Mouse (Mus musculus) CD4-positive, CD25-positive, alpha-beta regulatory T cell, adult 2 months (primary cell): Measurements from ENCODE around the gene Nsun2.

Experiments
- DNase-seq: peaks from one replicate; pipeline ENCODE4 v3.0.0-alpha.2; 2012; ENCODE audit warnings: low read depth, low spot score

Nsun2 gene

DNA sequence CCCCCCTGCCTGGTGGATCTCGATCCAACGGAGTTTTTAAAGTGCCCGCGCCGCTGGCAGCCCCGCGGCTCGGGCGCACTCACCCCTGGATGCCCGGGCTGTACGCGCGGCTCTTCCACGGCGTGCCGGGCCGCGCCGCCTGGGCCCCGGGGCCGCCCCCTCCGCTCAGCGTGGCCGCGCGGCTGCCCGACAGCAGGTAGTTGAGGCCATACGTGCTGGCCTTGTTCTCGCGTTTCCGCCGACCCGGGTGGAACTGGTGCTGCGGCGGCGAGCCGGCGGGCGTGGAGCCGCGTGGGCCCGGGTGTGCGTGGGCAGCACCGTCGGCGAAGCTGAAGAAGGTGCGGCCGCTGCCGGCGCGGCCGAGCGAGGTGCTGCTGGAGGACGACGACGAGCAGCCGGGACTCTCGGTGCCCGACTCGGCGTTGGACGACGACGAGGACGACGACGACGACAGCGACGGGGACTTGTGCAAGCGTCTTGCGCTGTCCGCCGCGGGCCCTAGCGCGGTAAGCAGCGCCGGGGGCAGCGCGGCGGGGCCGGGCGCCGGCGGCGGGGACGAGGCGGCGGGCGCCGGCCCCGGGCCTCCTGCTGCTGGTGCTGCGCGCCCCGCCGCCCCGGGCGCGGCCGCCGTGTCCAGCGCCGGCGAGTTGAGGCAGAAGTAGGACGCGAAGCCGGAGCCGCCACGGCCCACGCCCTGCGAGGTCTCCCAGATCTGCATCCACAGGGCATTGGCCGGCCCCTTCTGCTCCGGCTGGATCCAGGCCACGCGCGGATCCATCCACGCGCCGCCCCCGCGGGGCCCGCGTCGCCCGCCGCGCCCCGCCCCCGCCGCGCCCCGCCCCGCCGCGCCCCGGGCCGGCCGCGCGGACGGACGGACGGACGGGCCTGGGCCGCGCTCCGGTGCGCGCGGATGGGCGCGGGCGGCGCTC, at the start of gene Nsun2:
TSS of gene Nsun2 (plus strand) at position 342 of the 929 bp plus-strand sequence.
- peak; percentile 64 for DNase-seq

DNA sequence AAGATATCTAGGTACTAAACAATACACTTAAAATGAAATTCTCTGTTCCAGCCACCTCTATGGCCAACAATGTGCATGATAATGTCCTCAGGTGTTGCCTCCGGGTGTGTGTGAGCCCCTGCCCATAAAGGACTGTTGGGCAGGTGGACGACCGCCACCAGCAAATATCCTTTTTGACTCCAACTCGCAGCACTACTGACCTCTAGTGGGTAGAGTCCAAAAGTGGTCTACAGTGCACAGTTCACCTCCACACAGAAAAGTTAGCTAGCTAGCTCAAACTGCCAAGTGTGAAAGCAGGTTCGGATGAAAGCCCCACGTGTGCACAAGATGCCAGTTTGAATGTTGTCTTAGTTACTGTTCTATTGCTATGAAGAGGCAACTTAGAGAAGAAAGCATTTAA, 48.2 kb upstream of the Nsun2 start:
- peak; percentile 31 for DNase-seq

DNA sequence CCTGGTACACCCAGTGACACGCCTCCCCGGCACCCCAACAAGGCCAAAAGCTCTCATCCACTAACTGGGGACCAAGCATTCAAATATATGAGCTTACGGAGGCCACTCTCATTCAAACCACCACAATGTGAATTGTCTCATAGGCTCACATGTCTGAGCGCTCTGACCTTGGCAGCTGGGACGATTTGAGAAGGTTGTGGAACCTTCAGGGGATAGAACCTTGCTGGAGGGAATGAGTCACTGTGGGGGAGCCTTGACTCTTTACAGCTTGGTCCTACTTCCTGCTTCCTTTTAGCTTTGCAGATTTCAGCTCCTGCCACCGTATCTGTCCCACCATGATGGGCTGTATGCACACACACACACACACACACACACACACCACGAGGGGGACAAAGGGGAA, 47.7 kb upstream of the Nsun2 start:
- no peak for DNase-seq

DNA sequence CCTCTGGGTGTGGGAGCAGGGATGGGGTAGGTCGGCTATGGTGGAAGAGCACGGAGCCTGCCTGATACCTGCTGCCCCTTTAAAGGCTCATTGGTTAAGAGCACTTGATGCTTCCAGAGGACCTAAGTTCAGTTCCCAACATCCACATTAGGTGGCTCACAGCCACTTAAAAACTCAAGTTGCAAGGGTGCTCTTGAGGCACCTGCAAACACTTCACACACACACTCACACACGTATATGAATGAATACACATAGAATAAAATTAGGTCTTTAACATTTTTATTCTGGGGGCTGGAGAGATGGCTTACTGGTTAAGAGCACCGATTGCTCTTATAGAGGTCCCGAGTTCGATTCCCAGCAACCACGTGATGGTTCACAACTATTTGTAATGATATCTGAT, 46.4 kb upstream of the Nsun2 start:
- DNase-seq, result no peak

DNA sequence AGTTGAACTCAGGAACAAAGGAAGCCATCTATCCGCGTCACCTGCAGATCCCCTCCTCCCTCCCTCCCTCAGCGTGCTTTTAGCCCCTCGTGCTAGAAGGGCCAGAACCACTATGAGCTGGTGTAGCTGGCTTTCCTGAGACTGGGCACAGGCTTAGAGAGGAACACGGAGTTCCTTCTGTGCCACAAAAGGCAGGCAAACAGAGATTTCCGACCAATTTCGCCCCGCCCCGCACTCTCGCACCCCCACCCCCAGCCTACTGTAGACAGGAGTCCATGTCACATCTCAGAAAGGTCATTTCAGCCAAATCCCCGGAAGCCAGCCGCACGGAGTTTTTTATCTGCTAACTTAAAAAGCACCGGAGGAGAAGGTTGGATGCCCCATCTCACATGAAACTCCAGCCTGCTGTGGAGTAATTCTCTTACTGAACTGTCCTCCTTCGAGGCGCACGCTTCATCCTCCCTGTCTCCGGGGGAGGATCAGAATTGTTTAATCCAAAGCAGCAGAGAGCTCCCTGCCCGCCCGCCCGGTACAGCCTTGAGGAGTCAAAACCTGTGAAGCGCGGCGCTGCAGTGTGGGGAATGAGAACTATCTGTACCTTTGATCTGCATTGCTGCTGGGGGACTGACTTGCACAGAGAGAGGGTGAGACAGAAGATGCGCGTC, 45.8 kb upstream of the Nsun2 start:
- DNase-seq, result no peak

DNA sequence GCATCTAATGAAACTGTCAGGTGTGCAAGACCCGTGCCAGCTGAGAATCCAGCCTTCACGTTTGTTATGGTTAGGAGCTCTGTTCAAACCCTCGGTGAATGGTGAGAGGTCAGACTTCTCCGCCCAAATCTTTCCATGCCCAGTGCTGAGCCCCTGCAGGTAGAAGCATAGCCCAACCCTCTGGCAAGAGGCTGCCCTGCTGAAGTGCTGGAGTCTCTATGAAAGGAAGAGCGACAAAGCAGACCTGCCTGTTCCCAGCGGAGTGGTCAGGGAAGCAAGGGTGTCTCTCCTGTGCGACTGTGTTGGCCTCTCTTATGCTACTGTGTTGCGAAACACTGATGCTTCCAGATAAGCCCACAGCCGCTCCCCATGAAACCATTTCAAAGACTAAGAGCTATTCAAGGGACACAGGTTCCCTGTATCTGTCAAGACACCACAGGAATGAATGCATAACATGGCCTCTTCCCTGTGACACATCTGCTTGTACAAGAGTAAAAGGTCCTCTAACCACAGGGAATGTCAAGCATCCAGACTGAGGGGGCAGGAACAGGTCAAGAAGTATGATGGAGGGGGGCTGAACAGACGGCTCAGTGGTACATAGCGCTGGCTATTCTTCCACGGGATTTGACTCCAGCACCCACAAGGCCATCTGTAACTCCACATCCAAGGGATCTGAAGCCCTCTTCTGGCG, 44.8 kb upstream of the Nsun2 start:
- DNase-seq, result no peak

DNA sequence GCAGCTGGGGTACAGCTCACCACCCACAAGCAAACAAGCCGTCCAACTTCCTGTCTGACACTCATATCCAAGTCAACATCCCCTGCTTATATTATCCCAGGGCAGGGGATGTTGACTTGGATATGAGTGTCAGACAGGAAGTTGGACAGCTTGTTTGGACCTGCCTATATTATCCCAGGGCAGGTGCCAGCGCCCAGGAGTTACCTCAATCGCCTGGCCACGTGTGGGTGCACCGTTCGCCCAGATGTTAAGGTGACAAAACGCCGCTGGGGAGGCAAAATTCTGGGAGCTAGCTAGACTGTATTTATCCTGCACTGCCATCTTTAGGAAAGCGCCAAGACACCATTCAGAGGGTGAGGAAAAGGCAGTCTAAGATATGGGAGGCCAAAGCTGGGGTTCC, 43.8 kb upstream of the Nsun2 start:
- DNase-seq, result no peak

DNA sequence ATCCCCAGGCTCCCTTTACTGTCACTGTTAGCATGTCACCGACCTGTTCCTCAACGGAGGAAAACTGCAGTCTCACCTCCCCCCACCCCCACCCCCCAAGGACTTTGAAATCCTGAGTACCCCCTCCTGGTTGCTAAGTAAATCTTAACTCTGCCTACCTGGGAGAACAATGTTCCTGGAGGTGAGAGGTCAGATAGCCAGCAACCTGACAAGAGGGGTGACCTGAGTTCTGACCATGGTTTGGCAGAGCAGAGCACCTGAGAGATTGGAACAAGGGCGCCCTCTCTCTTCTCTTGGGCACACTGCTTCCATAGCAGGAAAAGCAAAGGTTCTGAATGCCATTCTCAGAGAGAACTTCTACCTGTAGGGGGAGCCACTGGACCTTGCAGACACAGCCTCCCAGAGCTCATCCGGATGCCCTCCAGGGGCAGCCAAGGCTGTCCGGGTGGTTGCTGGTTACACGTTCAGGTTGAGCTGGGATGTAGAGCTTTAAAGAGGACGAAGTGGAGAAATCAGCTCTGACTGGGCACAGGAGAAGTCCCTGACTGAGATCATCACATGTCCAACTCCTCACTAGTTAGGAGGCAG, 40.6 kb upstream of the Nsun2 start:
- peak; percentile 79 for DNase-seq

DNA sequence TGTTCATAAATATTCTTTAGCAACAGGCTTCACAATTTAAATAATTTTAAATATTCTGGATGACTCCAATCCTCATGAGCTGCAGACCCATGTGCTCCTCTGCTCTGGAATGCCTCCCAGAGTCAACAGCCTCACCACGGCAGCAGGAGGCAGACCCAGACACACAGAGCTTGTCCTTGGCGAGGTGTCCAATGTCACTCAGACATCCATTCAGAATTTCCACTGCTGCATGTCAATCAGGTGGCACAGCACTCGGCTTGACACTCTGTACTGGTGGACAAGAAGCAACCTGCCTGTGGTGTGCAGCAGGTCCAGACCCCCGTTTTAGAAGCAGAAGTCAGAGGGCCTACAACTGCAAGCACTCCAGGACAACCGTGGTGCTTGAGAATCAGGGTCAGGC, 35.3 kb upstream of the Nsun2 start:
- DNase-seq, result no peak

DNA sequence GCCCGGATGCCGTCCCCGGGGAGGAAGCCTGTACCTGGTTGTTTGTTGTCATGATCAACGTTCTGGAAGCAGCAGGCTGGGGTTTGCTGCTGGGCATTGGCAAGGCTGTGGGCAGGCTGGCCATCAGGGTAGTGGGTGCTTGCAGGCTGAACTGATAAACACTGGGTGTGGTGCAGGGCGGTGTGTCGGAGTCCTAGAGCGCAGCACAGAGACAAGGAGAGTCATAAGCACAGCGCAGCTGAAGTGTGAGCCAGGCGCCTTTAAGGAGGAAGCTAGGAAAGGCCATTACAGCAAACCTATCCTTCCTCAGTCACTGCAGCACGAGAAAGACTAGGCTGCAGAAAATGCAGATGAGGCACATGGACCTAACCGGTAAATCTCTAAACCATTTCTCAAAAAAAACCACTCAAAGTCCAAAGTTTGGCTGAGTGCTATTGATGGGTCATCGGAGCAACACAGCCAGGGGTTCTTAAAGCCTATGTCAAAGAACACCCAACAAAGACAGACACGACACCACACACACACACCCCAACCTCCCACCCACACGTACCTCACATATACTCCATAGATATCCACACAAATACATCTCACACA, 31.3 kb upstream of the Nsun2 start:
- no peak for DNase-seq

DNA sequence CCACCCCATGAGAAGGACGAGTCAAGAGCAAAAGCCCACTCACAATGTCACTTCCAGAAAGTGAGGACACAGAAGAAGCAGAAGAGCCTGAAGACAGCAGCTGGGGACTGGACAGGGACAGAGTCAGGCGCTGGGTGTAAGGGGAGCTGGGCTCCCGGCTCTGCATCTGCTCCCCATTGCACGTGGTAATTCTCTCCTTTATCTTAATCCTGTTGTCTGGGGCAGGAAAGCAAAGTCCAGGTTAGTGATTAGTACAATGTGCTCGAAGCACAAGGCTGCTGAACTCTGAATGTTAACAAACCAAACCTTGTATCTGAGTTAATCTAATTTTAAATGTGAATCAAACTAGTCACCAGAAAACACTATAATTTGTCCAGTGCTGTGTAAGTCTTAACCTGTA, 30.7 kb upstream of the Nsun2 start:
- no peak for DNase-seq

DNA sequence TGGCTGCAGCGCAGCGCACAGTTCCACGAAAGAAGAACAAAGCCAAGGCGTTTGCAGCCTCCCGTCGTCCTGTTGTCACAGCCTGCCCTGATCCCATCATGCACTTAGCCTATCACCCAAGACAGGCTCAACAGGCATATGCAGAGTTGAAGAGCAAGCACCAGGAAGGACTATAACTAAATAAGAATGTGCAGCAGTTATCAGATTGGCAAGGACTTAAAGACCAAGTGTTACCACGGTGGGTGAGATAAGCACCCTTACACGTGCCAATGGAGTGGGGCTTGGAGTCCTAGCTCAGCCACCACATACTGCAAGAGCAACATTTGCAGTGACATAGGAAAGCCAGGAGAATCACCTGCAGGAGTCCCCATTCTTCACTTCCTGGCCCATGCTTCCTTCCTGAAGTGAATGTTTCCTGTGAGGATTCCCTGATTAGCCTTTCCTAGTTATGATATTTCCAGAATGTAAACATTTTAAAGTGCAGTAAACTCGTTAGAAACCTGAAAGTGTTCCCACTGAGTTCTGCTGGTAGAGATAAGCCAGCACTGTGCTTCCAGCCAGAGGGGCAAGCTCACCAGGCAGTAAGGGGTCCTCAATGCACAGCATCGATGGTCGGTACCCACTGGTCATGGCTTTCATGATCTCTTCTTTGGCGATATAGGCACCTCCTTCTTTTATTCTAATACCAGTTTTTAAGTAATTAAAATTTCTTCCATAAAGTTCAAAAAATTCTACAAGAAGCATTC, 27.0 kb upstream of the Nsun2 start:
- DNase-seq, result no peak

DNA sequence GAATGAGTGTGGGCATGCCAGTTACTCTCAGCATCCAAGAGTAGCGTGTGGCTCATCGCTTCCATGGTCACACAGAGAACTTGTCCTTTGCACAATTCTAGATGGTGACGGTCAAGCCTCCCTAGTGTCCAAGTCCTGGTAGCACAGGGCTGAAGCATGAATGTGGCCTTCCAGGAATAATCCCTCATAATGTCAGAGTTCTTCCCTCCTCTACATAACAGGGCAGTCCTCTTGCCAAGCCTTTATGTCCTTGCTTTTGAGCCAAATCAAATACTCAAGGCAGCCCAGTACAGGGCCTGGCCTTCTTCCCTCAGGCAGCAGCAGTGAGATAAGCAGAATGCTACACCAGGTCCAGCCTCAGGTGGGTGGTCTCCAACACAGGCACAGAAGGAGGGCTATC, 25.9 kb upstream of the Nsun2 start:
- DNase-seq, result no peak

DNA sequence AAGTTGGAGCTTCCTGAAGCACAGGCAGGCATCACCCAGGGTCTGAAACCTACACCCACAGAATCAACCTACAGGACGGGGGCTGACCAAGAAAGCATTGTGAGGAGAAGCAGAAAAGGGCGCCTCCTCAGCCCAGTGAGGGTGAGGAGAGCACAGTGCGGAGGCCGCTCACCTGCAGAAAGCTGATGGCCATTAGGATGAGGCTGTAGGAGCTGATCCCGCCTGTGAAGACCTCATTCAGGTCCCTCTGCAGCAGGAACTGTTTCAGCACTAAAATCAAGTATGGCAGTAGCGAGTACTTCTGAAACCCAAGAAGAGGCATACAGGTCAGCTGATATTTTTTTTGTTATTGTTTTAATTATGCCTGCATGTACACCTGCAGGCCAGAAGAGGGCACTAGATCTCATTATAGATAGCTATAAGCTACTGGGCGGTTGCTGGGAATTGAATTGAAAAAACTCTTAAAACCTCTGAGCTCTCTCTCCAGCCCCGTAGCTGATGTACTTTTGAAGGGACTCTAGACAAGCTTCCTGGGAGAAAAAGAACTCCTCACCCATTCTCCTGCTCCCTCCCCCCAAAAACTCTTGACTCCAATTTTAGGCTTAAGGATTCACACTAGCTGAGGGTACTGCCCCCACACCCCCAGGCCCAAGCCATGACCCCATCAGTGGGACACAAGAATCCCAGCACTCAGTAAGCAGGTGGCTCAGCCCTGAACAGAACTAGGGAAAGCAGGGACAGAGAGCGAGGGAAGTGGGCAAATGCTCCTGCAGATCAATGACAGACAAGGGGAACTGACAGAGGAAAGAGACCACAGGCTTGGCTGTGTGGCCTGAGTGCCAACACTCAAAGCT, 23.9 kb upstream of the Nsun2 start:
- peak; percentile 61 for DNase-seq

DNA sequence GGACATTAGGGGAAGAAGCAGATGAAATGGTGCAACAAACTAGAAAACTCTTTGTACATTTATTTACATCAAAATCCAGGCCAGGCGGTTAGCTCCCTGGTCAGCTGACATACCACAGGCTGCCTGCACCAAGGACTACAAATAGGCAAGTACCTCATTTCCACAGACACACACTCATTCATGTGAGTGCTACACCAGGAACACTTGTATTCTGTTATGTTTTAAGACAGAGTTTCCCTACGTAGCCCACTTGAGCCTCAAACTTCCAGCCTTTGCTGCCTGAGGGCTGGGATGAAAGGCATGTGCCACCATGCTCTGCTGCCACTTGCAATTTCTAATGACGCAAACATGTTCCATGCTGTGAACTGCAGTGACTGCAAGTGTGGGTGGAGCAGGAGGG, 18.5 kb upstream of the Nsun2 start:
- DNase-seq, result no peak

DNA sequence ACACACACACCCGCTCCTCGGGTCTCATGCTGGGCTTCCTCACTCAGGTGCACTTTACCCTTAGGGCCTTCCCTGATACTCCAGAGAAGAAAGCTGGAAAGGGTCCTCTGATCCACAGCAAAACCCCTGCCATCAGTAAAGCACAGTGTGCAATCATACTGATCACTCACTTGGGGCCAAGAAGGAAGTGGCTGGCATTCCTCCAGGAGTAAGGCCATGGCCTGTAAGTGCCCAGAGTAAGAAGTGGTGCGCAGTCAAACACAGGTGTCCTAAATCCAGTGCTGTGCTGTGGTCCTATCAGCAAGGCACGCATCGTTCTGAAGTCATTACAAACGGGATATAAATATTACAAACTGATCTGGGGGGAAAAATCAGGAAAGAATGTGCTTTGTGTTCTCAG, 16.1 kb upstream of the Nsun2 start:
- DNase-seq, result no peak

DNA sequence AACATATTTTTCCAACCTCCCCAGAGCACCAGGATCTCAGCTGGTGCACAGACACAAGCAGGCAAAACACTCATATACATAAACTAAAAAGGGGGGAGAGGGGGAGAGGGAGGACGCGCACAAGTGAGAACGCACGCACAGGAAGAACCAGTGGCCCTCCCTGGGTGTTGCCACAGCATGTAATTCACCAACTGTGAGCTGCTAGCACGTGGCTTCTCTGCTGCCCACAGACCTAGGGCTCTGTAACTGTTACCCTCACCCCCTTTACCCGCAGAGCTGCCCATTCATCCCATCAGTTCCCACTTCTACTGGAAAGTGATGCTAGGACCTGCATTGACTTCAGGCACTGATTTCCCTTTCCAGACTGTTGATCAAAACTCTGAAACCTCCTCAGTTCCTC, 14.4 kb upstream of the Nsun2 start:
- DNase-seq, result no peak

DNA sequence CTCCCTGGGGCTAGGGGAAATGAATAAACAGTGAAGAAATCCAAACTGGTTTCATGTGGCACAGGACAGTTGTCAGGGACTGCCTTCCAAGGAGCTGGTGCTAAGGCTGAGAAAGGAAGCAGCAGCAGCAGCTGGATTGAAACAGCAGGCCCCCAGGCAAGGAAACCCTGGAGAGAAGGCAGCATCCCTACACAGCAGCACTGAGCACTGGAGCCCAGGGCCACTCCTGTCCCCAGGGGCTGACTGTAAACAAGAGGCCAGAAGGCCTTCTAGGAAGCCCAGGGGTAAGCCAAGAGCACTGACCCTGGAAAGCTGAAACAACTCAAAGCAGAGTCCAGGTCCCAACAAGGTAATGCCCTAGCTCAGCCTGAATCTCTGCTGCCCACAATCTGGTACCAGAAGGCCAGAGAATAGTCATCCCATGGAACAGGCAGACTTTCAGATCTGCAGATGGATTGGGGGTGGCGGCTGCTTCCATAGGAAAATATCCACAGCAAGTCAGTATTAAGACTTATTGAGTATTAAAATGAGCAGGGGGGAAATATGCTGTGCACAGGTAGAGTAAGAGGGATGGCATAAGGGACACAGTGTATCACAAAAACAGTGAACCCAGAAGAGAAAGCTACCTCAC, 11.3 kb upstream of the Nsun2 start:
- DNase-seq, result no peak

DNA sequence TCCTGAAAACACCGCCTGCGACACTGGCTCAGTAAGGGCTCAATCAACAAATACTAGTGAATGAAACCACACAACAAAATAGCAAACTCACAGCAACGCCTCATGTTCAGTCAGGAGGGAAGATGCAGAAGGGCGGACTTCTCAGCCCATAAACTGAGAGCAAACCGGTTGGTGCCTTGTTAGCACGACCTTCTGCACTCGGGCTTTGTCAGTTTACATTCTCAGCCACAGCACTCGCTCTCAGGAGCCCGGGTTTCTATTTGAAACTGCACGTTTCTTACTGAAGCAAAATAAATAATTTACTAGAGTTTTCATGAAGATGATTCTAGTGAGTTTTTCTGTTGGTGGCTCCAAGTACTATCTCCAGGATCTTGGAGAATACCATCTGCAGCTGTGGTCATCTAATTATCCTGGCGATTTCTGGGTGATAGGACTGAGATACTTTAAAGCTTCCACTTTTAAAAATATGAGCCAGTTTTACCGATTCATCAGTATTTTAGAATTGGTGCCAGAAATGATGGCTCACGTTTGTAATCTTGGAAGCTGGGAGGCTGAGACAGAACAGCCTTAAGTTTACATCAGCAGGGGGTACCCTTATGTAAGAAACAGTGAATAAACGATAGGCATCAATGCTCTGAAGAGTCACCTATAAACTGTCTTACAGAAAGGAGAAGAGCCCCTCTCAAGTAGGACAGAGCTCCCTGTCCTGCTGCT, 9.9 kb upstream of the Nsun2 start:
- DNase-seq, result no peak
